Mouse (Mus musculus): ENCODE data around the gene Ryk. TPM values are rescaled to one million over a fixed set of nuclear protein-coding genes. Genes with fewer than 3 reads are reported as not detected.
A peak's percentile ranks its signal among the peaks of the same experiment; 100 is the strongest.

Ryk gene
- polyA plus RNA-seq, 1 experiment from 2014 or later, result 50.8 TPM

DNA sequence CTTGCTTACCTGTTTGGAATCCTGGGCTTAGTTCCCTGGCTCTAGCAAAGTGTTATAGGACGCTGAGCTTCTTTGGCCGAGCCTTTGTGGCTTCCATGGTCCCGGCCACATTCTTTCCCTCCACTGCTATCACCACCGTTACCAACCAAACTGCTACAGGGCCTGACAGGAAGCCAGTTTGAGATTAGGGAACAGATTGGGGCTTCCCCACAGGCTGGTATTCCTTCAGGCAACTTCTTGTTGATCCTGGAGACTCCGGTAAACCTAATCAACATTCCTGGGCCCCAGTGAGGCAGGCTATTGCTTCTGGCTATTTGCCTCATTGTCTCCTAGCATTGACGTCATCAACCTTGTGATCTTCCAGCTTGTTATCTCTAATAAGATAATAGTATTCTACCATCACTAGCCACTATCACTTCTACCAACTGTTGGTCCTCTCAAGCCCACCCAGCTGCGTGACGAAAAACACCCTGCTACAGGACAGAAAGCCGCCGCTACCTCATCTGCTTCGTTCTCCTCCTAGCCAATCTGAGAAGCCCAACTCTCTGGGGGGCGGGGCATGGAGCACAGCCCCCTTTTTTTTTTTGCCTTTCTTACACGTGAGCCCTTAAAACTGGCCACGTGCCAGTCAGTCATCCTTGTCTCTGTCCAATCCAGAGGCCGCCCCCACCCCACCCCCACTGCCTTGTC, 90.1 kb downstream of the Ryk start:
- Histone ChIP-seq H3K4me1 (ENCODE audit: control insufficient read depth, insufficient read depth, low read length) (no peaks in the 10 kb centered on the region), H3K9me3 (replicated peaks; ENCODE audit: control insufficient read depth, low read length) (no peaks in the 10 kb centered on the region), H3K27me3 (ENCODE audit: control insufficient read depth, insufficient read depth, low read length) (no peaks in the 10 kb centered on the region), H3K4me2 (ENCODE audit: low read depth, low read length) (no peak overlapping the region), H3K36me3 (replicated peaks; ENCODE audit: control insufficient read depth, insufficient read depth, low read depth, low read length) (no peaks in the 10 kb centered on the region), H3K4me3 (ENCODE audit: low read depth, low read length) (no peak overlapping the region), H3K9ac (replicated peaks; ENCODE audit: low read length) (no peak overlapping the region), H3K27ac (replicated peaks; ENCODE audit: low read depth, low read length) (no peak overlapping the region)
- ATAC-seq (replicated peaks; ENCODE audit: insufficient number of reproducible peaks, low FRiP score, low TSS enrichment, low read depth) (no peak), DNase-seq (ENCODE audit: low spot score) (no peak)
- WGBS, result 67% methylated on average over 15 of the region's 15 CpGs

DNA sequence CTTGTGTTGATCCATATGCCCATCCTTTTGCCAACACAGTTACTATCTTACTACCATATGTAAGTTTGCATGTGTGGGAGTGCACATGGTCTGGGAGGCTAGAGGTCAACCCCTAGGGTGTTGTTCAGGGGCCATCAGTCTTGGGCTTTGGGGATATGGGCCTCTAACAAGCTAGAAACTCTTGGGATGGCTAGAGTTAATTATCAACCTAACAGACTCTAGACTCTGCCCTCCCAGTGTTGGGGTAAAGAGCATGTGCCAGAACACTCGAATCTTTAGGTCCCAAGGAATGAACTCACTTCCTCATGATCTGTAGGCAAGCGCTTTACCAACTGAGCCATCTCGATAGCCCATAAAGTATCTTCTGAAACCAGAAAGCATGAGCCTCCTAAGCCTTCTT, 91.4 kb downstream of the Ryk start:
- whole genome bisulfite sequencing, result 87% methylated on average over 3 of the region's 3 CpGs
- no peak for ATAC-seq (replicated peaks; ENCODE audit: insufficient number of reproducible peaks, low FRiP score, low TSS enrichment, low read depth)
- H3K27me3 ChIP-seq (ENCODE audit: control insufficient read depth, insufficient read depth, low read length), result no peaks in the 10 kb centered on the region
- no peak overlapping the region for H3K27ac ChIP-seq (replicated peaks; ENCODE audit: low read depth, low read length)
- no peak for DNase-seq (ENCODE audit: low spot score)
- H3K9ac ChIP-seq (replicated peaks; ENCODE audit: low read length), result no peak overlapping the region
- no peak overlapping the region for H3K4me2 ChIP-seq (ENCODE audit: low read depth, low read length)
- H3K4me3 ChIP-seq (ENCODE audit: low read depth, low read length), result no peak overlapping the region
- H3K4me1 ChIP-seq (ENCODE audit: control insufficient read depth, insufficient read depth, low read length), result no peaks in the 10 kb centered on the region
- no peaks in the 10 kb centered on the region for H3K9me3 ChIP-seq (replicated peaks; ENCODE audit: control insufficient read depth, low read length)
- no peaks in the 10 kb centered on the region for H3K36me3 ChIP-seq (replicated peaks; ENCODE audit: control insufficient read depth, insufficient read depth, low read depth, low read length)

DNA sequence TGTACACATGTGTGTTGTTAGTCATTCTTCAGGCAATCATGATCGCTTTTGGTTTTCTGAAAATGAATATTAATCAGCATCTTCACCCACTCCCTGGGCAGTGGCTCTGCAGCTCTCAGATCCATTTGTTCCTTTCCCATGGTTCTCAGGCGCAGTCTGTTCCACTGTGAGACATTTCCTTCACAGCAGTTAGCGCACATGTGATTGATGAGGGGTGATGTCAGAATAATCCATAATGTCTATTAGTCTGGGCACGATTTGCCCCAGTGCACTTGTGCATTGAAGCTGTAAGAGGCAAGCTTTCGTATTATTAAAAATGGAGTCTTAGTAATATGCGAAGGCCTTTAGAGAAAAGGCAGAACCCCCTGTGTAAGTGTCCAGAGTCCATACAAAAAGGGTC, 95.1 kb downstream of the Ryk start:
- DNase-seq (ENCODE audit: low spot score), result no peak
- 83% methylated on average over 6 of the region's 6 CpGs for WGBS
- no peak overlapping the region for H3K9ac ChIP-seq (replicated peaks; ENCODE audit: low read length)
- H3K4me2 ChIP-seq (ENCODE audit: low read depth, low read length), result no peak overlapping the region
- no peak overlapping the region for H3K4me3 ChIP-seq (ENCODE audit: low read depth, low read length)
- H3K27me3 ChIP-seq (ENCODE audit: control insufficient read depth, insufficient read depth, low read length), result no peaks in the 10 kb centered on the region
- H3K9me3 ChIP-seq (replicated peaks; ENCODE audit: control insufficient read depth, low read length), result no peaks in the 10 kb centered on the region
- H3K4me1 ChIP-seq (ENCODE audit: control insufficient read depth, insufficient read depth, low read length), result no peaks in the 10 kb centered on the region
- no peak overlapping the region for H3K27ac ChIP-seq (replicated peaks; ENCODE audit: low read depth, low read length)
- no peaks in the 10 kb centered on the region for H3K36me3 ChIP-seq (replicated peaks; ENCODE audit: control insufficient read depth, insufficient read depth, low read depth, low read length)
- ATAC-seq (replicated peaks; ENCODE audit: insufficient number of reproducible peaks, low FRiP score, low TSS enrichment, low read depth), result no peak

DNA sequence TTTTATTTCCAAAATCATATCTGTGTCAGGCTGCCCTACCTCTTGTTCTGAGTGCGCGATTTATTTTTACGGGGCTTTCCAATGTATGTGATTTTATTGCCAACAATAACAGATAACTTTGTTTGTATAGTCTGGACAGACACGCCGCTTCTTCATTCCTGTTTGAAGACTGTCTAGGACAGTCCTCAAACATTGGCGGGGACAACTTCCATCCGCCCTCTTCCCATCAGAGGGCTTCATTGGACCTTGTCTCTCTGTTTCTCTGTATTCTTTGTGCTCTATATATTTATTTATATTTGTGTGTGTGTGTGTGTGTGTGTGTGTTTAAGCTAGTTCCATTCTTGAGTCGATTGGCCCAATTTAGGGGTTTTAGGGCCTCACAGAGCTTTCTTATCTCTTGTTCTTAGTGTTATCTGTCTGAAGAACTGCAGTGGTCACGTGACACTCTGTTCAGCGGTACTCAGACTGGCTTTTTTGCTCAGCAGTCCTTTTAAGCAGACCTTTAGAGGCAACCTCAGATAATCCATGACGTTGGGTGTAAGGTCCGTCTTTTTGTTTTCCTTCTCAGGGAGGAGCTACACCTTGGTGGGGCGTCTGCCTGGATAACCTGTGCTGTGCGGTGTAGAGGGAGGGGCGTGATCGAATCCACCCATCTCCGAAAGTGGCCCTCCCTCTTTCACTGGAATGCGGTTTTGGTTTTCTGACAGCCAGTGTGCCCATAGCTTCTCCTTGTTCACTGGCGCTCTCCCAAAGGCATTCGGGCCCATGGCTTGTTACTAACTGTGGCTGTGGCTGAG, 99.4 kb downstream of the Ryk start:
- DNase-seq (ENCODE audit: low spot score), result peak; percentile 28
- Histone ChIP-seq H3K4me3 (ENCODE audit: low read depth, low read length) (no peak overlapping the region), H3K4me2 (ENCODE audit: low read depth, low read length) (peak overlapping the region; percentile 7; the same call in 1 of the 2 replicates), H3K4me1 (ENCODE audit: control insufficient read depth, insufficient read depth, low read length) (no peaks in the 10 kb centered on the region), H3K27me3 (ENCODE audit: control insufficient read depth, insufficient read depth, low read length) (no peaks in the 10 kb centered on the region), H3K9ac (replicated peaks; ENCODE audit: low read length) (no peak overlapping the region), H3K27ac (replicated peaks; ENCODE audit: low read depth, low read length) (no peak overlapping the region), H3K36me3 (replicated peaks; ENCODE audit: control insufficient read depth, insufficient read depth, low read depth, low read length) (no peaks in the 10 kb centered on the region), H3K9me3 (replicated peaks; ENCODE audit: control insufficient read depth, low read length) (no peaks in the 10 kb centered on the region)
- 0 out of 2 replicates have a peak, but pooled peaks have one; percentile 44 for ATAC-seq (replicated peaks; ENCODE audit: insufficient number of reproducible peaks, low FRiP score, low TSS enrichment, low read depth)
- WGBS, result 48% methylated on average over 20 of the region's 20 CpGs

DNA sequence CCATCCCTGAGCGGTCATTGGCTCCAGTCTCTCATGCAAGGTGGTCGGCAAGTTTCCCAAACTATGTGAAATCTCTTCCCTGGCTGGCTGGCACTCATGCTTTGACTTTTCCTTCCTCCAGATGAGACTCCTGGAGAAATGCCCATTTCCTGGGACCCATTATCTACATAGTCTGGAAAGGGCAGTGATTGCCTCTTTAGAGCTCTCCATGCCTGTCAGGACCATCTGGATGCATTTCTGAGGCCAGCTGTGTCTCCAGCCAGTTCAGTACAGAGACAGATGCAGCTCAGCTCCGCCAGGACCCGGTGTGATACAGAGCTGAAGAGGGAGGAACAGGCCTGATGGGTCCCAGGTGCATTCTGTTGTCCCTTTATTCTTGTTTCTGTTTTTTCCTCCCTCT, 107.5 kb downstream of the Ryk start:
- Histone ChIP-seq H3K4me3 (ENCODE audit: low read depth, low read length) (no peak overlapping the region), H3K4me1 (ENCODE audit: control insufficient read depth, insufficient read depth, low read length) (no peaks in the 10 kb centered on the region), H3K9me3 (replicated peaks; ENCODE audit: control insufficient read depth, low read length) (no peaks in the 10 kb centered on the region), H3K27ac (replicated peaks; ENCODE audit: low read depth, low read length) (no peak overlapping the region), H3K36me3 (replicated peaks; ENCODE audit: control insufficient read depth, insufficient read depth, low read depth, low read length) (no peaks in the 10 kb centered on the region), H3K4me2 (ENCODE audit: low read depth, low read length) (no peak overlapping the region), H3K27me3 (ENCODE audit: control insufficient read depth, insufficient read depth, low read length) (no peaks in the 10 kb centered on the region), H3K9ac (replicated peaks; ENCODE audit: low read length) (no peak overlapping the region)
- no peak for ATAC-seq (replicated peaks; ENCODE audit: insufficient number of reproducible peaks, low FRiP score, low TSS enrichment, low read depth)
- DNase-seq (ENCODE audit: low spot score), result no peak
- 72% methylated on average over 4 of the region's 4 CpGs for WGBS

DNA sequence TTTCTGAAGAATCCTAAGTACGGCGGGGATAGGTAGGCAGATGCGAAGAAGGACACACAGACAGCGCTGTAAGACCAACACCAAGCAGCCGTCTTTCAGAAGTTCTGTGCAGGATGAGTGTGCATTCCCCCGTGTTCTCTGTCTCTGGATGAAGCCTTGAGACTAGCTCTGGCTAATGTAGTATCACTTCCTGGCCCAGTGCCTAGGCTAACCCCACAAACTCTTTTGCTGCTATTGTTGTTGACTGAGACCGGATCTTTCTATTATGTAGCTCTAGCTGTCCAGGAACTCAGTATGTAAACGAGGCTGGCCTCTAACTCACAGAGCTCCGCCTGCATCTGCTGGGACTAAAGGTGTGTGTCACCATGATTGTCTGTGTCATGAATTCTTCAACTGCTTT, 110.2 kb downstream of the Ryk start:
- H3K27me3 ChIP-seq (ENCODE audit: control insufficient read depth, insufficient read depth, low read length), result no peaks in the 10 kb centered on the region
- ATAC-seq (replicated peaks; ENCODE audit: insufficient number of reproducible peaks, low FRiP score, low TSS enrichment, low read depth) (no peak), DNase-seq (ENCODE audit: low spot score) (no peak)
- WGBS, result 93% methylated on average over 9 of the region's 9 CpGs
- H3K9ac ChIP-seq (replicated peaks; ENCODE audit: low read length), result no peak overlapping the region
- no peak overlapping the region for H3K27ac ChIP-seq (replicated peaks; ENCODE audit: low read depth, low read length)
- H3K4me3 ChIP-seq (ENCODE audit: low read depth, low read length), result no peak overlapping the region
- no peaks in the 10 kb centered on the region for H3K36me3 ChIP-seq (replicated peaks; ENCODE audit: control insufficient read depth, insufficient read depth, low read depth, low read length)
- H3K4me1 ChIP-seq (ENCODE audit: control insufficient read depth, insufficient read depth, low read length), result no peaks in the 10 kb centered on the region
- no peaks in the 10 kb centered on the region for H3K9me3 ChIP-seq (replicated peaks; ENCODE audit: control insufficient read depth, low read length)
- no peak overlapping the region for H3K4me2 ChIP-seq (ENCODE audit: low read depth, low read length)

DNA sequence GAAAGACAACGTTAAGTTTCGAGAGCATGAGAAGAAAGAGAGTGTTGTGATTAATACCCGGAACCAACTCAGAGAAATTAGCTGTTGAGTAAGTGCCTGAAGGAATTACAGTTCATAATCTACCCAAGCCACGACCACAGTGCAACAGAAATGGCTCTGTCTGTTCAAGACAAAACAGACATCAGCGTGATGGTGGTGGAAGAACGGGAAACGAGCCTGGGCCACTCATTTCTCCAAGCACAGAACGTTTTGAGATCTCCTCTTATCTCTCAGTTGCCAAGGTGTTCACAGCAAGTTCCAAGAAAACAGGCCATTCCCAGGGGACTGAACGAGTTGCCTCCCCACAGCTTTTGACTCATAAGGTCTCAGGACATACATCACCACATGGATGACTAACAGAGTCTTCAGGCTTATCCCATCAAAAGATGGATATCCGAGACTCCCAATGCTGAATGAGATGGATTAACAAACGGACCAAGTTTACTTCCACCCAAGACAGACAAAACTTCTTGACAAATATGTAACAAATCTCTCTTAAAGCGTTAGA, 111.8 kb downstream of the Ryk start:
- no peak for DNase-seq (ENCODE audit: low spot score)
- no peak for ATAC-seq (replicated peaks; ENCODE audit: insufficient number of reproducible peaks, low FRiP score, low TSS enrichment, low read depth)
- WGBS, result 67% methylated on average over 12 of the region's 12 CpGs
- Histone ChIP-seq H3K9ac (replicated peaks; ENCODE audit: low read length) (no peak overlapping the region), H3K27ac (replicated peaks; ENCODE audit: low read depth, low read length) (no peak overlapping the region), H3K9me3 (replicated peaks; ENCODE audit: control insufficient read depth, low read length) (no peaks in the 10 kb centered on the region), H3K4me3 (ENCODE audit: low read depth, low read length) (no peak overlapping the region), H3K27me3 (ENCODE audit: control insufficient read depth, insufficient read depth, low read length) (no peaks in the 10 kb centered on the region), H3K36me3 (replicated peaks; ENCODE audit: control insufficient read depth, insufficient read depth, low read depth, low read length) (no peaks in the 10 kb centered on the region), H3K4me1 (ENCODE audit: control insufficient read depth, insufficient read depth, low read length) (no peaks in the 10 kb centered on the region), H3K4me2 (ENCODE audit: low read depth, low read length) (no peak overlapping the region)

DNA sequence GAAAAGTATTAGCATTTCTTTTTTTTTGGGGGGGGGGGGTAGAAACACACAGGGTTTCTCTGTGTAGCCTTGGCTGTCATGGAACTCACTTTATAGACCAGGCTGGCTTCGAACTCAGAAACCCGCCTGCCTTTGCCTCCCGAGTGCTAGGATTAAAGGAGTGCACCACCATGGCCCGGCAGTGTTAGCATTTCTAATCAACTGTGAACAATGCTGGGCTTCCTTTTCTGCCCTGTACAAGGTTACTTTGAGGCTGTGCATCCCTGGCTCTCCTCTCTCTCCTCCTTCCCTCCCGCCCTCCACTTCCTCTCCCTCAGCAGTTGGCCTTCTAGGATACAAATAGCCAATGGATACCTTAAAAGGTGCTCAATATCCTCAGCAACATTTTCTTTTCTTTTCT, 114.0 kb downstream of the Ryk start:
- no peak for ATAC-seq (replicated peaks; ENCODE audit: insufficient number of reproducible peaks, low FRiP score, low TSS enrichment, low read depth)
- DNase-seq (ENCODE audit: low spot score), result no peak
- WGBS, result 69% methylated on average over 5 of the region's 5 CpGs

More for the DNA sequence above, 114.0 kb downstream of the Ryk start:
- Histone ChIP-seq H3K4me3 (ENCODE audit: low read depth, low read length) (no peak overlapping the region), H3K4me1 (ENCODE audit: control insufficient read depth, insufficient read depth, low read length) (no peaks in the 10 kb centered on the region), H3K4me2 (ENCODE audit: low read depth, low read length) (no peak overlapping the region), H3K36me3 (replicated peaks; ENCODE audit: control insufficient read depth, insufficient read depth, low read depth, low read length) (no peaks in the 10 kb centered on the region), H3K9ac (replicated peaks; ENCODE audit: low read length) (no peak overlapping the region), H3K9me3 (replicated peaks; ENCODE audit: control insufficient read depth, low read length) (no peaks in the 10 kb centered on the region), H3K27me3 (ENCODE audit: control insufficient read depth, insufficient read depth, low read length) (no peaks in the 10 kb centered on the region), H3K27ac (replicated peaks; ENCODE audit: low read depth, low read length) (no peak overlapping the region)

Measured in embryonic facial prominence, embryonic 11.5 days (tissue).